Mouse (Mus musculus) CH12F3 (cell line): ENCODE results near the gene Xaf1.

Source experiments
- in situ Hi-C: fragments of 300-500 bp; cut with MboI; formaldehyde crosslinking; loops from 2 replicates; pipeline ENCODE4 v1.14.3; 2020; ENCODE audit warnings: low sequenced_read_pairs

Gene Xaf1

GRCm38 (mm10) chr11:72311355-72312001 lies 10.0 kb downstream of the Xaf1 start:
- in situ Hi-C loops, result no loop called here

GRCm38 (mm10) chr11:72314151-72314895 lies 12.9 kb downstream of the Xaf1 start, which contains the start of gene Fbxo39:
Gene Fbxo39, plus strand, starts transcription at chr11:72314444.
- in situ Hi-C loops, result no loop called here

- in situ Hi-C loops, result no loop called here
Observed at GRCm38 (mm10) chr11:72318026-72318425, 16.6 kb downstream of the Xaf1 start.

- in situ Hi-C loops, result no loop called here
Observed at GRCm38 (mm10) chr11:72324431-72324830, 23.0 kb downstream of the Xaf1 start.

- in situ Hi-C loops, result no loop called here
Observed at GRCm38 (mm10) chr11:72325701-72326100, 24.3 kb downstream of the Xaf1 start.

GRCm38 (mm10) chr11:72332951-72333667 lies 31.7 kb downstream of the Xaf1 start:
- in situ Hi-C loops, result no loop called here

- in situ Hi-C loops, result no loop called here
Observed at GRCm38 (mm10) chr11:72334653-72335052, 33.2 kb downstream of the Xaf1 start.

GRCm38 (mm10) chr11:72336726-72337125 lies 35.3 kb downstream of the Xaf1 start:
- in situ Hi-C loops, result no loop called here

GRCm38 (mm10) chr11:72338437-72338871 lies 37.0 kb downstream of the Xaf1 start:
- in situ Hi-C loops, result no loop called here

- in situ Hi-C loops, result loop anchor here (5.0 kb wide), 1 partner anchor 83 kb away; no protein-coding TSS in a partner anchor
Observed at GRCm38 (mm10) chr11:72339716-72340115, 38.3 kb downstream of the Xaf1 start.

- in situ Hi-C loops, result loop anchor here (5.0 kb wide), 1 partner anchor 80 kb away; no protein-coding TSS in a partner anchor
Observed at GRCm38 (mm10) chr11:72342549-72343237, 41.3 kb downstream of the Xaf1 start.

GRCm38 (mm10) chr11:72343238-72343625 lies 41.8 kb downstream of the Xaf1 start:
- in situ Hi-C loops, result loop anchor here (5.0 kb wide), 1 partner anchor 79 kb away; no protein-coding TSS in a partner anchor

- in situ Hi-C loops, result loop anchor here (5.0 kb wide), 1 partner anchor 78 kb away; no protein-coding TSS in a partner anchor
Observed at GRCm38 (mm10) chr11:72343904-72344303, 42.5 kb downstream of the Xaf1 start.

GRCm38 (mm10) chr11:72344486-72344885 lies 43.1 kb downstream of the Xaf1 start:
- in situ Hi-C loops, result loop anchor here (5.0 kb wide), 1 partner anchor 78 kb away; no protein-coding TSS in a partner anchor

GRCm38 (mm10) chr11:72348563-72348962 lies 47.1 kb downstream of the Xaf1 start:
- in situ Hi-C loops, result no loop called here

GRCm38 (mm10) chr11:72349016-72349415 lies 47.6 kb downstream of the Xaf1 start:
- in situ Hi-C loops, result no loop called here

- in situ Hi-C loops, result loop anchor here (10.0 kb wide), 1 partner anchor 205 kb away; the partner anchor contains the start of gene Spns3
Observed at GRCm38 (mm10) chr11:72349652-72350051, 48.2 kb downstream of the Xaf1 start.

- in situ Hi-C loops, result loop anchor here (10.0 kb wide), 1 partner anchor 203 kb away; the partner anchor contains the start of gene Spns3
Observed at GRCm38 (mm10) chr11:72352272-72352671, 50.8 kb downstream of the Xaf1 start.

- in situ Hi-C loops, result loop anchor here (10.0 kb wide), 1 partner anchor 202 kb away; the partner anchor contains the start of gene Spns3
Observed at GRCm38 (mm10) chr11:72353186-72353585, 51.8 kb downstream of the Xaf1 start.
